Mouse (Mus musculus): ENCODE measurements around the gene Plxnc1. TPM values are rescaled to one million over a fixed set of nuclear protein-coding genes. Genes with fewer than 3 reads are reported as not detected.

Gene Plxnc1
- total RNA-seq, 4 experiments from 2014 or later: 1.9 to 2.8 (median 2.3) TPM

DNA sequence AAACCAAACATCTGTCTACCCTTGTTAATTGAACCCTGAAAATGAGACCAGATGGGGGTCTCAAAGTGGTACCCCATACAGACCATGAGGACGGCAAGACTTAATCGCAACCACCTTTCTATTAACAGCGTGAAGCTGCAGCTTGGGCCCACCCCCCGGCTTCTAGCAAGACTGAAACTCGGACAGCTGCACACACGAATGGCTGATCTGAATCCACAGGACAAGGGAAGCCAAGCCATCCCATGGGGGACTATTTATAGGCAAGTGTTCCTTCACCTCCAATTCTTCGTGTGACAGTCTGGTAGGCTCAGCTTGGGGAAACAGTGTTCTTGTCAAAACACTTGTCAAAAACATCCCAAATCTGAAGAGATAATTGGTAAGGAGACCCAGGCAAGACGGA is 24.1 kb downstream of the Plxnc1 start:
- no peak for DNase-seq (ENCODE audit: low spot score)

DNA sequence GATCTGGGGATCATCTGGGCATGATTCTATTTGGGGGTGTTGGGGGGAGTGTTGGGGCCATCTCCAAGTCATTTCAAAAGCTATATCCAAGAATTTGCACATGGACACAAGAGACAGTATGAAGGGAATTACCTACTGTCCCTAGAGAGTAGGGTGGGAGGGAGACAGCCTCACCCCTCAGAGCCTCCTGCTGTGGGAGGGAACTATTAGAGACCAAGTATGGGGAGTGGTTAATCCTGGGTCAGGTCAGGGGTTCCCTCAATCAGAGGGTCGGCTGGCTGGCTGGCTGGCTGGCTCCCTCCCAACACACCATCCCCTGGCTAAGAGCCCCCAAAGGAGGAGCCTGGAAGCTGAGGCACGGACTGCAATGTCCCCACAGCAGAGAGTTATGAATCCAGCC is 24.7 kb downstream of the Plxnc1 start:
- DNase-seq (ENCODE audit: low spot score): no peak

DNA sequence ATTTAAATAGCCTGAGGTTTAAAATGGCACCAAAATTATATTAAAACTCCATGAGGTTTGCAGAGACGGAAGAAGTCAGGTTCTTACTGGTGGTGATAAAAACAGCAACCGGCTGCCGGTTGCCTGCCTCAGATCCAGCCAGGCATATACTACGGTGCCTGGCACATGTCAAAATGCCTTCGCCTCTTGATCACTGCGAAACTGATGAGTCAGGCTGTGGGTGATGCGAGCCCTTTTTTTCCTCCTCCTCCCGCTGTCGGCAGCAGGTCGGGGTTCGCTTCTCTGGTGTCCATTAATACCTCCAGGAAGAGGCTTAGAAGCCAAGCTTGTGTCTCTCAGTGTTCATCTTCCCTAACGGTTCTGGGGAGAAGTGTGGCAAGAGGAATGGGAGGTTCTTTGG is 25.1 kb downstream of the Plxnc1 start:
- DNase-seq (ENCODE audit: low spot score): peak; percentile 41

DNA sequence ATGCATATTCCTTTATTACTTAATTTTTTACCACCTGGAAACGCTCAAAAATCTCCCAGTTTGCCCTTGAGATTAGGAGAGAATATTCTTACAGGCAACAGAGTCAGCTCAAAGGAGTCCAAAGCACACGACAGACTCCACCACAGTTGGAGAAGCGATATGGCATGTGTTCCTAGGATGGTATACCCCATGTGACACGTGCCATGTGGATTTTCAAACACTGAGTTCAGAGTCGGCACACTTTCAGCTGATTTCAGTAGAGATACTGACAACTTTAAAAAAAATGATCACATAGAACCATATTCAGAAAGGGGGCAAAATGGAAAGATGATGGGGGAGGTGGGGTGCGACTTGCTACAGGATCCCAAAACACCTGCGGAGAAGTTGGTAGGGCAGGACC is 26.0 kb downstream of the Plxnc1 start:
- no peak for DNase-seq (ENCODE audit: low spot score)

DNA sequence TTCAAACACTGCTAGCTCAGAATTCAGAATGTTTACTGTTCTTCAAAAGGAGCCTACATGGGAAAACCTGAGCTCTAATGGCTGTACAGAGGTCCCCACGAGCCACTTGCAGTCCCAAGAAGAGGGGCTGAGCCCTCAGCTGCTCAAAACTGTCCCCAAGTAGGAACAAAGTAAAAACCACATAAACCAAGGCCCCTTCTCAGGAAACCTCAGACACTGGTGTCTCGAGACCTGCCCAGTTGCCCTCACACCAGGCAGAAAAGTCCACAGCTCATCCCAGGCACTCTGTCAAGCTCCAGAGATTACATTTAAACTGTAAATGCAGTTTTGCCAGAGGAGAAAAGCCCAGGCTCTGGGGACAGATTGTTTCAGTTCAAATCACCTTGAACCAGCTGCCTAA is 26.6 kb downstream of the Plxnc1 start:
- DNase-seq (ENCODE audit: low spot score): no peak

DNA sequence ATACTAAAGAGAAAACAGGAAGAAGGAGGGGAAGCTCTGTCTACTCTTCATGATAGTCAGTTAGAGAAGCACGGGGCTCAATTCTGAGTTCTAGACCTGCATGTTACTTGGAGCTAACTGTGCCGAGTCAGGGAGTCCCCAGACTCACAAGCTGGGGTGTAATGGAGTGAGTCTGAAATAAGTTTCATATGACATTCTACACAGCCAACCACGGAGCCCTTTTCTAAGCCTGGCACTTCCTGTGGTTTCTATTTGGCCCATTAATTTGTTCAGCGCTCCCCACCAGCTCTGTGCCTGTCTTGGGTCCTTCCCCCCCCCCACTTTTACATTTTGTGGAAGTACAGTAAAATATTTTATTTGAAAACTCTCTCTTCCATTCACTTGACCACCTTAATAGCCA is 27.3 kb downstream of the Plxnc1 start:
- DNase-seq (ENCODE audit: low spot score): no peak

DNA sequence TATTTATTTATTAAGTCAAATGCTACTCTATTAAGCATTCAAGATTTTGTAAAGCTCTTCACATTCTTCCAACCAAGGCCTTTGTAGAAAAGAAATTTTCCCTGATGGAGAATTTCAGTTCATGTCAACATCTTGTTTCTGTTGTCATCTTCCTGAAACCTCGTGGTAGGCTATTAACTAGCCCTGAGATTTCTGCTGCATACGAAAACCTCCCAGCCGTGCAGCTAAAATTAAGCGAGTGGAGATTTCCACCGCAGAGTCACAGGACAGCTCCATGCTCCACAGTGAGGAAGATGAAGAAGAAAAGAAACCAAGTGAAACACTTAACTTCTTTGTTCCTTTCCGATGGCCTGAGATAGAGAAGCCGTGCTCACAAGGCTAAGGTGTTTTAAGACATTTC is 28.0 kb downstream of the Plxnc1 start:
- DNase-seq (ENCODE audit: low spot score): no peak

DNA sequence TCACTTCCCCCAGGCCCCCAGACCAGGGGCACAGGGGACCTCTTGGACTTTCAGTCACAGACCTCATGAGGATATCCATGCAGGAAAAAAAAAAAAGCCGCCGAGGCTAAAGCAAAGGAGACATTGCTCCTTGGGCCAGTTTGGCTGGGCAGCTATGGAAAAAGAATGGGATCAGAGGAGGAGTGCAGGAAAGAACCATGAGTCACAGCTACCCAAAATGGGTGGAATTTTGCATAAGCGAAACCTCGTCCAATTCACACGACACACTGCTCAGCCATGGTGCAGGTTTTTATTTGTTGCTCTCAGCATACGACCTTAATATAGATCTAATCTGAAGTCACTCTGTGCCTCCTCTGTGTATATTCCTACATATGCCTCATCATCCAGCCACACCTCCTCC is 28.9 kb downstream of the Plxnc1 start:
- no peak for DNase-seq (ENCODE audit: low spot score)

DNA sequence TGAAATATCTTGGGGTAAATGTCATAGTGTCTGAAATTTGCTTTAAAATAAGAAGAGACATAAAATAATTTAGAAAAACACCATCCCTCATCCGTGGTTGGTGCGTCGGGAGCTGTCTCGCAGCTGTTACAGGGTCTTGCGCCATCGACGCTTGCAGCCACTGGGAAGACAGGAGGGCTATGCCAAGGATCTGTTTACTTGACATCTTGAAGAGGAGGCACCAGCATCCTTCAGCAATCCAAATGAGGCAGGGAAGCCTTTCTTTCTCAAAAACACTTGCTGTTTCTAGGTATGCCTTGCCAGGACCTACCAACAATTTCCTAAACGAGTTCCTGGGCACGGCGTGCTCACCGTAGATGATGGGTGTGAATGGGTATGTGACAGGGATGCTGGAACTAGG is 30.6 kb downstream of the Plxnc1 start:
- no peak for DNase-seq (ENCODE audit: low spot score)

DNA sequence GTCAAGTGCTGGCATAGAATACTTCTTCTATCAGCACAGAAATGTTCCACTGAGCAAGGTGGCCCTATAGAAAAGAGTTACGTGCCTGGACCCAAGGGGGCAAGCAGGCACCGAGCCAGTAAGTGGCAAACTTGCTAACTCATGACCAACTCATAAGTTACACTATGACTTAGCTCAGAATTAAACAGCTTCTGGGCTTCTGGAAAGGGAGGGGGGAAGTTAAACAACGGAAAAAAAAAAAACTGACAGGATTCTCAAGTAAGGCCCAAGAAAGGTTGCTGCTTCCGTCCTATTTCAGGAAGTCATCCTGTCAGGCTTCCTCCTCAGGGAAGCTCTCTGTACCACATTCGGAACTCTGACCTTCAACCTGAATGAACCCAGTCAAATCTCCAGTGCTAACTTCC is 31.3 kb downstream of the Plxnc1 start:
- no peak for DNase-seq (ENCODE audit: low spot score)

DNA sequence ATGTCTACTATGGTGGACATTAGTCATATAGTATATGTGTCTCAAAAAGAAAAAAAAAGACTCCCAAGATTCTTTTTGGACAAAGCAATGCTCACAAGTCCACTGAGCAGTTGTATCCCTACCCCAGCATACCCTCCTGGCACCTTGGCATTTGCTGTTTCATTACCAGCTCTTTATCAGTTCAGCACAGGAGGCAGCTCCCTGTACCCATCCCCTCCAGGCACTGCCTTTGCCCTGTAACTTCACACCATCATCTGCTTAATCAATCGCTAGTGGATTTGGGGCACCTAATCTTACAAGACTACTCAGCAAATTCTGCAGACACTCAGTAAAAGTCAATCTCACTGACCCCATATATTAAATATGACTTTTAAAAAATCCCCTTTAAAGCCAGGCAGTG is 32.1 kb downstream of the Plxnc1 start:
- no peak for DNase-seq (ENCODE audit: low spot score)

DNA sequence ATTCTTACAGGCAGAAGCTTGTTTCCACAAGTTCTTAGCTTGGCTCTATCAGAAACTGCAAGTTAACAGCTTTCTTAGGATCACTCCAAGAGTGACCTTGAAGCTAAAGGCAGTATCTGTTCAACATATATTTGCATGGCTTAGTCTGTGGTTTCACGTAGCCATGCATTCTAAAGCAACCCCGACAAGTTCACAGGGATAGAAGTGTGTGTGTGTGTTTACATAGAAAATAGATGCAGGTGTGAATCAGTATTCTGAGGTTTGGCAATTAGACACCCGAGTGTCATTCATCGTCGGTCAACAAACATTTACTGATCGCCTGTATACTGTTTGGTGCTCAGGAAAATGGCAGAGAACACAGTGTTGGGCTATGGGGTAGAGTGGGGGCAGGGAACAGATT is 33.5 kb downstream of the Plxnc1 start:
- DNase-seq (ENCODE audit: low spot score): no peak

DNA sequence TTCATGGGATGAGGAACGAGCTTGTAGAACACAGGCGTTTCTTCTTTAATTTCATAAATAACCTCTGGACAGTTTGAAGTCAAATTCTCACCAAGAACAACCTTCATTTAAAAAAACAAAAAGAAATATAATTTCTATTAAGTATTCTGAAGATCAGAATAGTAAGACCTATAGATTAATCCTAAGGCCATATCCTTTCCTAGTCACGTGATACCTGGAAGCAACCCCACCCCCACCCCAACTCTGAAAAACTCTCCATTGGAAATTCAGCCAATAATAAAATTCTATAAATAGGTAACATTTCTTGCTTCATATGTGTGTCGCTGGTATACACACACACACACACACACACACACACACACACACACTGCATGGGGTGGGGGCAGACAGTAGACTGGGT is 34.1 kb downstream of the Plxnc1 start:
- DNase-seq (ENCODE audit: low spot score): no peak

DNA sequence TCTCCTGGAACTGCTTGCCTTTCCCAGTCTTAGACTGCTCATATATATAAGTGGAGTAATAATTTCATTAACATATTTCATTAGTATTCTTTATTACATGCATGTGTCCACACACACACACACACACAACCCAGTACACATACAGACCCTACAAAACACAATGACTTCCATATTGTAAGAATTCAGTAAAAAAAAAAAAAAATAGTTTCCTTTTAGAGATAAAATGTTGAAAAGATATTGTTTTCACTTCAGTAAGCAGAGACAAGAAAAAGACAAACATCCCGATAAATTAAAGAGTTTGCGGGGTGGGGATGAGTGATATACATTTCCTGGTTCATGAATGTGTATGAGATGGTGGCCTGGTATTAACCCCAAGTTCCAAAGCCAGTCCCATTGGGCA is 34.8 kb downstream of the Plxnc1 start:
- DNase-seq (ENCODE audit: low spot score): no peak

DNA sequence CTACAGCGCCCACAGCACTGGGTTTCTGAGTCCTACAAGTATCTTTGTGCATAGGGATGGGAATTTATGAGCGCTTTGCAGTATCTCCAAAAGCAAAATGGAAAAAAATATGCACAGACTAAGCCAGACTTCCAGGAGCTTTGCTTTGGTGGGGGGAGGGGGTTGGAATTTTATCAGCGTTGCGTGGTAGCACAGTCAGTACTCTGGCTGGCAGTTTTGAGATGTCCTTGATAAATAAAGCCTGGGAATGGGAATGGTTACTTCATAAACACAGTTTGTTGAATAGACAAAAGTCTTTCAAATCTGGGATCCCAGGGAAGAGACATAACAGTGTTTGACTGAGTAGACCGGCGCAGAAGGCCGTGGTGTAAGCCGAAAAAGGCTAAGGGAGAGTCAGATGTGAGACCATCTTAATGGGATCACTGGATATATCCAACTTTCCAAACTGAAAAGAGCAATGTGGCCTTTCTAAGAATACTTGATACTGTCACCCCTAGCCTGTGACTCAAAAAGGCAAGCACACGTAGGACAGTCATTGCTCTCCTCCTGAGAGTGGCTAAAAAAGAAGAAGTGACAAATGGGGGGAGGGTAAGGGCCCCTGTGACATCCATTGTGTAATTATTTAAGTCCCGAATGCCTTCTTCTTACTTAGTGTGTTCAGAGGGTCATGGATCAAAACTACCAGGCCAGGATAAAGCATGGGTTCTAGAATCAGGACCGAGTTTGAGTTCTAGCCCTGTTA is 35.5 kb downstream of the Plxnc1 start:
- no peak for DNase-seq (ENCODE audit: low spot score)

DNA sequence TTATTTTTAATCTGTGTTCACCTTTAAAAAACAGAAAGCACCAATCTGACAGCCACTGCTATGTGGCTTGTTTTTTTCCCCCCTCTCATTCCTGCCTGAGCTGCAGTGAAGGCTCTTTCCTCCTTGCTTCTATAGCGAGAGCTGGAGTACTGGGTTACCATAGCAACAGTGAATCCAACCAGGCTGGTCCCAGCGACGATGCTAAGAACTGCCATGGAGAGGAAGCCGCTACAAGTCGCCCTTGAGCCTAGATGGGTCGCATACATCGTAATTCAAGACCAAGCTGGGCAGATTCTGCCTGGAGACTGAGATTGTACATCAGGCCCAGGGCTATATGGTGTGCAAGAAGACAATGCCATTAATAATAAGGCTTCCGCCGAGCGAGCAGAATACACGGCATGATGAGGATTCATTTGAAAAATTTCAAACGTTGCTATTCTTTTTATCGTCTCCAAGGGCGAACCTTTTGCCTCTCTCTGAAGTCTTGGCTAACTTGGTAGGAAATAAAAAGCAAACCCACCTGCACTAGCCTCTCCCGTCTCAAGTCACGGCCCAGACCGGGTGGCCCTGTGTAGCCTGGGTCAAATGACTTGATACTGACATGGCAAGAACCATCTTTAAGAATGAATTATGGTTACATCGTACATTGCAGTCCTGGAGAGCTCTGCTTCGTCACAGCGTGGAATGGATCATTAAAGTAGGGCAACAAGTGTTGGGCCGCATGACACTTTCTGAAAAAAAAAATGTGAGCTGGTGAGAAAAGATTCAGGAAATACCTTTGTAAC is 38.8 kb downstream of the Plxnc1 start:
- DNase-seq (ENCODE audit: low spot score): no peak

DNA sequence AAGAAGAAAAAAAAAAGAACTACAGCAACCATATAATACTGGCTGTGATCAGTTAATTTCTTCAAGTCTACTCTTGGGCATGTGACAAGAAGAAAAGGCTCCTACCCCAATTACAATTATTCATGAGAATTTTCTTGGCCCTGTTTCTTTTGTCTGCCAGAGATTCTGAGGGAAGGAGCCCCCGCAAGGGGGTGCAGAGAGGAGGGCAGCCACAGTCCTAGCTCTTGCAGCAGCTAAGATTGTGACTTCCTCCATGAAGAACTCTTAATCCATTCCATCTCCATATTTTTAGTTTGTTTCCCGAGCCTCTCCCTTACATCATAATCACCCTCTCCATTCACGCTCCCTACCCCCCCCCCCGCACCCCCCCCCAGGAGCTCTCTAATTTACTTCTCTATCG is 39.4 kb downstream of the Plxnc1 start:
- no peak for DNase-seq (ENCODE audit: low spot score)

DNA sequence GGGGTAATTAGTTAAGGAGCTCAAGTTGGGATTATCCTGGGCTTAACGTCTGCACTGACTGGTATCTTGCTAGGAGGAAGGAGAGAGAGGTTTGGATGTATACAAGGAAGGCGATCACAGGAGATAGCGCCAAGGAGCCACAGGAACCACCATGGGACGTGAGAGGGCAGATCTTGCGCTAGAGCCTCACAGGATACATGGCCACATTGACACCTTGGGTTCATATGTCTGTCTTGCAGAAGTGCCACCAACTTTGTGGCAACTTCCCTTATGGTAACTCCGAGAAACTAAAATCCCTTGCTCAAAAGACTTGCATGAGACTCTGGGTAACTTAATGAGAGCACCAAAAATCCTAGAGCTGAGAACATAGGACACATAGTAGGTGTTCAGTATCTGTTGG is 47.7 kb downstream of the Plxnc1 start:
- no peak for DNase-seq (ENCODE audit: low spot score)

DNA sequence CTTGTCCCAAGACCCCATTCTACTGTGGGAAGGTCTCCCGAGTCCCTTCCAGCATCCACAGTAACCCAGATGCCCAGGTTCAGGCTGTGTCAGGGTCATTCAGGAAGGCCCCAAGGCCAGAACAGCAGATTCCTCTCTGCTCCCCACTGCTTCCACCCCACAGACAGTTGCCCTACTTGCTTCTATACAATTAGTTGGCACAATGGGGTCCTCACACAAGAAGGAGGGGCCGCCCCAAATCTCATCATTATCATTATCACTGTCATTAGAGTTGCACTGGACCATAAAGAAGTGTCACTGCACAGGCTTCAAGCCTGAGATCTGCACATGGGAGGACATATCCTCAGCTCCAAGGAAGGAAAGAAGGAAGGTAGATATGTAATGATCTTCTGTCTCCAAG is 48.3 kb downstream of the Plxnc1 start:
- DNase-seq (ENCODE audit: low spot score): no peak

DNA sequence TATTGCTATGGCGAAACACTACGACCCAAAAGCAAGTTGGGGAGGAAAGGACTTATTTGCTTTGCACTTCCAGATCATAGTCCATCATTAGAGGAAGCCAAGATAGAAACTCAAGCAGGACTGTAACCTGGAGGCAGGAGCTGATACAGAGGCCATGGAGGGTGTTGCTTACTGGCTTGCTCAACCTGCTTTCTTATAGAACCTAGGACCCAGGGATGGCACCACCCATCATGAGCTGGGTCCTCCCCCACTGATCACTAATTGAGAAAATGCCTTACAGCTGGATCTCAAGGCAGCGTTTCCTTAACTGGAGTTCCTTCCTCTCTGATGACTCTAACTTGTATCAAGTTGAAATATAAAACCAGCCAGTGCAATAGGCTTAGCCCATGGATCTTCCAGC is 48.8 kb downstream of the Plxnc1 start:
- DNase-seq (ENCODE audit: low spot score): no peak

DNA sequence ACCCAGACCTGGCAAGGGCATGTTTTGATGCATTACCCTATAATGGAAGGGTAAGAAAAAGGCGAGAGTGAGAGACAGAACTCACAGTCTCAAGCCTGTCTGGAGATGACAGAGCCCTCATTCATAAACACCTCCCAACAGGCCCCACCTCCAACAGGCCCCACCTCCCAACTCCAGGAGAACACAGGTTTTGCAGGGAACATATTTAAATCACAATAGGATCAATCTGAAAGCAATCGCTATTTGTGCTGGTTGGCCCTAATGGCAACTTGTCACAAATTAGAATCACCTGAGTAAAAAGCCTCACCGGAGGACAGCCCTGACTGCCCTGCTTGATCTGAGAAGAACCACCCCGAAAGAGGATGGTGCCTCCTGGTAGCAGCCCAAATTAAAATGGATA is 54.9 kb downstream of the Plxnc1 start:
- no peak for DNase-seq (ENCODE audit: low spot score)

DNA sequence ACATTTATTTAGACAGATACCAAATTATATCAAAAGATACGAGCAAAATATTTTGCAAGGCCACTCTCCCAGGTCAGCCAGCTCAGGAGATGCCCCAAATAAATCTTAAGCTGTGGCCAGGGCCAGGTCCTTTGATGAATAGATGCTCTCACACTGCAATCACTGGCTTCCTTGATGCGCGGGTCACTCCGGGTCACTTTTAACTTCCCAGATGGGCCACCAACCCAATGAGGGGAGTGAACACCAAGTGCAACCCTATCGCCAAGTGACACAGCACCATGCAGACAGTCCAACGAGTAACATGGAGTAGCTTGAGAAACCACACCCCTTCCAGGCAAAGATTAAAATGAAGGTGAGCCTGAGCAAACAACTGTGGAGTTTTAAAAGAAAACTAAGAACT is 61.4 kb downstream of the Plxnc1 start:
- no peak for DNase-seq (ENCODE audit: low spot score)

DNA sequence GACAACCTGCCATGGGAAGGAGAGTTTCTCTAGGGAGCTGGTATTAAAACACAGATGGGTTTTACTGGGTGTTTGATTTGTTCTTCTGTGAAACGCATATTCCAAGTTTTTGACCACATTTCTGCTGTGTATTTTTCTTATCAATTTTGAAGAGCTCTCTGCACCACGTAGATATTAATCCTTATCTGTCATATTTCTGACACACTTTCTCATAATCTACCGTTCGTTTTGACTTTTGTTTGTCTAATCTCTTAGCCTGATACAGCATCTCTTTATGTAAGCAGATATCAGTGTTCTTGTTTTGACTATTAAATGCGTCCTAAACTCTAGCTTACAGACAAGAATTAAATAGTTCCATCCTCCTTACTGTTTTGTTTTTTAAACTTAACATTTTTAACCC is 73.1 kb downstream of the Plxnc1 start:
- DNase-seq (ENCODE audit: low spot score): no peak

DNA sequence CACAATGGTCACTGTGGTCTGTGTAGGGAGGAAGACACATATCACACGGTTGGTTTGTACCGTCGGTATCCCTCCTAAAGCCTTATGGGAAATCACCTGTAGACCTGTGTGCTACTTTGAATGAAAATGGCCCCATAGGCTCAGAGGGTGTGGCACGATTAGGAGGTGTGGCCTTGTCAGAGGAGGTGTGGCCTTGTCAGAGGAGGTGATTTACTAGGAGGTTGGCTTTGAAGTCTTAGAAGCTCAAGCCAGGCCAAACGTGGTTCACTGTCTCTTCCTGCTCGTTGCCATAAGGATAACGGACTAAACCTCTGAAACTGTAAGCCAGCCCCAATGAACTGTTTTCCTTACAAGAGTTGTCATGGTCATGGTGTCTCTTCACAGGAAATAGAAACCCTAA is 73.5 kb downstream of the Plxnc1 start:
- no peak for DNase-seq (ENCODE audit: low spot score)

Measured in heart, adult 8-10 months (tissue).